Mouse (Mus musculus): Measurements from ENCODE around the gene Prph2. TPM values are rescaled to one million over a fixed set of nuclear protein-coding genes. Genes with fewer than 3 reads are reported as not detected.

Gene Prph2
- total RNA-seq (2023) = not detected

DNA sequence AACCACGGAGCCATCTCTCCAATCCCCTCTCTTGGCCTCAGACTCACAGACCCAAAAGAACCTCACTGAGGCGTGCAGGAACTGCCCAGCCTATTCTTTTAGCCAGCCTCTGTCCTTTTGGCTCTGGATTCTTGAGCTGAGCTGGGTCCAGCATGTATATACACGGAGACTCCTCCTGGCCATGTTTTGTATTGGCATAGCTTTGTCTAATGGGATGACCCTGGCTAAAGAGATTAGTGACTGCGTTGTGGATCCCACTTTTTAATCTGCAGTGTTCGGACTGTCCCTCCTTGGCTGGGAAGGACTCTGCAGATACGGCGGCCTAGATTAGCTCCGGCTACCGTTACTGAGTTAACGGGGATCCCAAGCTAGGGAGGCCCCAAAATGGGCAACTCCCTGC, at the start of gene Prph2:
Gene Prph2 (plus strand): TSS at position 274 of the 400 bp plus-strand sequence.

DNA sequence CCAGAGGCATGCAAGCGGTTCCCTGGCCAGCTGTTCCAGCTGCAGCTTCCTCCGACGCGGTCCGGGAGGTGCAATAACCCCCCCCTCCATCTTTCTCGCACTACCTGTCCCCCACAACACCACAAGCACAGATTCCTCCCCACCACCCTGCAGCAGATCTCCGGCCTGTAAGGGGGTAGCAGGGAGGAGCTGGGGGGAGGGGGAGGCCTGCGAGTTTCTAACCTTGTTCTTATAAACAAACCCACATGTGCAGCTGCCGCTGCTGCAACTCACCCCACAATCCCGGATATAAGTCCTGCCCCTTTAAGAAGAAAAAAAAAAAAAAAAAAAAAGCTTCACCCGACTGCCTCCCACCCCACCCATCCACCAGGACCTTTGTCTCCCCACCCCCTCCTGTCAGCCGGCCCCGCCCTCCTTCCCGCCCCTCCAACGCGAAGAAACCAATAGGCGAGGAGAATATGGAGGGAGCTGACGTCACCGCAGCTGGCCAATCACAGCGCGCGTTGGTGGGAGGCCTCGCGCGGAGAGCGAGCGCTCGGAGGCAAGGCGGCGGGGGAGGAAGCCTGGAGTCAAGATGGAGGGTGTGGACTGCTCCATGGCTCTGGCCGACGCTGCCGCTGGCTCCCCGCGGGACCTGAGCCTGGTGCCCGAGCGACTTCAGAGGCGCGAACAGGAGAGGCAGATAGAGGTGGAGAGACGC, 20.0 kb upstream of the Prph2 start, which contains the start of gene Tbcc:
Gene Tbcc (plus strand): TSS at position 569 of the 700 bp plus-strand sequence.

Other genes with a start within 250 kb of the Prph2 start
- gene Rrp36, start 236.1 kb upstream of the Prph2 start, total RNA-seq (2023) = 34.8 TPM
- gene Mea1, start 231.7 kb upstream of the Prph2 start, total RNA-seq (2023) = 31.5 TPM
- 46.1 TPM for gene Klhdc3, start 229.5 kb upstream of the Prph2 start, total RNA-seq (2023)
- gene Ppp2r5d, start 205.3 kb upstream of the Prph2 start, total RNA-seq (2023) = 34.2 TPM
- gene Pex6, start 199.0 kb upstream of the Prph2 start, total RNA-seq (2023) = 28.2 TPM
- 3.2 TPM for gene Gnmt, start 181.3 kb upstream of the Prph2 start, total RNA-seq (2023)
- 57.9 TPM for gene Cnpy3, start 158.2 kb upstream of the Prph2 start, total RNA-seq (2023)
- gene Ptcra, start 146.7 kb upstream of the Prph2 start, total RNA-seq (2023) = 0.40 TPM
- 22.0 TPM for gene 2310039H08Rik, start 137.8 kb upstream of the Prph2 start, total RNA-seq (2023)
- 70.1 TPM for gene Rpl7l1, start 127.8 kb upstream of the Prph2 start, total RNA-seq (2023)
- 30.8 TPM for gene Bicral, start 52.0 kb upstream of the Prph2 start, total RNA-seq (2023)
- gene Tbcc, start 19.8 kb upstream of the Prph2 start, total RNA-seq (2023) = 14.1 TPM
- gene Ubr2, start 100.1 kb downstream of the Prph2 start, total RNA-seq (2023) = 94.4 TPM